Mouse (Mus musculus) heart, postnatal 0 days (tissue): ENCODE data around the gene Egfl8.

ENCODE experiments used
- CTCF ChIP-seq: IDR thresholded peaks from 2 replicates; pipeline ENCODE4 v1.5.1; 2016; ENCODE audit warnings: antibody characterized with exemption, control low read depth, low read depth
- EP300 ChIP-seq: IDR thresholded peaks from 2 replicates; pipeline ENCODE4 v1.6.1; 2016; ENCODE audit warnings: antibody characterized with exemption, low read depth

- TF ChIP-seq EP300 (no peak), CTCF (no peak)
Observed at GRCm38 (mm10) chr17:34659181-34659896, 43.6 kb upstream of the Egfl8 start.
